Mouse (Mus musculus): ENCODE measurements around the gene Cd96. TPM values are rescaled to one million over a fixed set of nuclear protein-coding genes. Genes with fewer than 3 reads are reported as not detected.

The Cd96 gene
- total and polyA plus RNA-seq, 3 experiments, result not detected

DNA sequence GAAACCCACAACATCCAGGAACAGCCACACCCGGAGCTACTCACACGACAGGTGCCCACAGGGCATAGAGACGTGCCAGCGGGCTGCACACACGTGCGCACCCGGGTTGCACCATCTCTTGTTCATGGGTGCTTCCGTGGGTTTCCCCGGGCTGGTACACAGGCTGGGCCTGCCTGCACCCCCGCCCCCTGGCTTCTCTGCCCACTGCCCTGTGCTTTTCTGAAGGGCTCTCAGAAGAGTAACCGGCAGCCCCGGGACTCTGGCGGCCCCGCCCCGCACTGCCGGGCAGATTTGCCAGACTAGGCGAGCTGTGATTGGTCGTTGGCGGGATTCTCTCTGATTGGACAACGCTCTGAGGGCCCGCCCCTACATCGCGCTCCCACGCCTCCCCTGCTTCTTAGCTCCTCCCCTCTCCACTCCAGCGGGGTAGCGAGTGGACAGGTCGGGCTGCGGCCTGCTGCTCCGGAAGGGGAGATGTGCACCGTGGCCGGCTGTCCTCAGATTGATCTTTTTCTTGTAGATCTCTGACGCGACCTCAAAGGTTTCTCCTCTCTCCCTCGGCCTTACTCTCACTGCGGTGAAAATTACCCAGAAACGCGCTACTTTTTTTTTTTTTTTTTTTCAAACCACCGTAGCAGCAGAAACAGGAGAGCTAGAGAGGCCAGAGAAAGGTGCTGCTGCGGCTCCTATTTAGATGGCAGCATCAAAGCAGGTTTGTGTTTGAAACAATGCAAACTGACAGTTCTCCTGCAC, 109.7 kb downstream of the Cd96 start, which contains the start of gene Plcxd2:
Plcxd2 (minus strand) TSS at position 66 of the 753 bp plus-strand sequence.
- Histone ChIP-seq H3K9ac (ENCODE audit: control insufficient read depth, low read depth, low read length, poor library complexity, severe bottlenecking) (no peak within 1 kb of the TSS), H3K9me3 (replicated peaks; ENCODE audit: insufficient read depth, low read length) (no peaks in the 10 kb centered on the region), H3K4me3 (ENCODE audit: control insufficient read depth in 1 of 2, insufficient read depth in 1 of 2, low read depth in 2 of 2, low read length in 2 of 2) (no peak within 1 kb of the TSS), H3K27me3 (ENCODE audit: control insufficient read depth in 1 of 2, insufficient read depth in 2 of 2, low read length in 2 of 2) (no peaks in the 10 kb centered on the region), H3K27ac (ENCODE audit: control insufficient read depth, low read depth, low read length) (no peak within 1 kb of the TSS), H3K36me3 (ENCODE audit: control insufficient read depth in 1 of 2, insufficient read depth in 2 of 2, low read length in 2 of 2) (no peaks in the 10 kb centered on the region), H3K79me2 (ENCODE audit: control insufficient read depth, insufficient read depth, low read length, poor library complexity) (no peaks in the 10 kb centered on the region), H3K4me1 (ENCODE audit: control insufficient read depth in 1 of 2, insufficient read depth in 2 of 2, low read length in 2 of 2) (no peaks in the 10 kb centered on the region)
- TF ChIP-seq KAT2A (conservative IDR thresholded peaks at IDR 0.05; ENCODE audit: low read depth, low read length) (no peak), RAD21 (IDR thresholded peaks at IDR 0.05; ENCODE audit: low read depth, low read length) (no peak), MAZ (IDR thresholded peaks at IDR 0.05; ENCODE audit: low read depth, low read length) (no peak), CHD1 (IDR thresholded peaks at IDR 0.05; ENCODE audit: low read depth, low read length) (no peak), NELFE (IDR thresholded peaks at IDR 0.05; ENCODE audit: low read depth, low read length) (no peak), HCFC1 (IDR thresholded peaks at IDR 0.05; ENCODE audit: low read depth, low read length) (no peak), ZC3H11A (IDR thresholded peaks at IDR 0.05; ENCODE audit: low read depth, low read length) (no peak)
- DNase-seq (ENCODE audit: low read depth, low spot score), result no peak

DNA sequence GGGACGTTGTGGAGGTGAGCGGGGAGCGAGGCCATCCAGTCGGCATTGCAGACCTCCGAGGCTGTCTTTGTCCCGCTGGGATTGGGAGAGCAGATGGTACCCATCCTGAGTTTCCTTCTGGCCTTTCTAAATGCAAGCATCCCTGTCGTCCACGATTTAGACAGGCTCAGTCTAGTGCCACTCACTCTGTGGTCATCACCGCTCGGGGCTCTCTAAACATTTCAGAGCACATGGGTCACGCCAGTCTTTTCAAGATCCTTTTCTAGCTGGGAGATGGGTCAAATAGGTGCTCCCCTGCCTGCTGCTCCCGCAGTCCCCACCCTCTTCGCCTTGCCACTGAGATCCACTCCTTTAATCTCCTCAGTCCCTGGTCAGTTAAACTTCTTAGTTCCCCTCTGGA, 110.3 kb downstream of the Cd96 start:
- Histone ChIP-seq H3K9me3 (replicated peaks; ENCODE audit: insufficient read depth, low read length) (no peaks in the 10 kb centered on the region), H3K79me2 (ENCODE audit: control insufficient read depth, insufficient read depth, low read length, poor library complexity) (no peaks in the 10 kb centered on the region), H3K27ac (ENCODE audit: control insufficient read depth, low read depth, low read length) (no peak overlapping the region), H3K4me1 (ENCODE audit: control insufficient read depth in 1 of 2, insufficient read depth in 2 of 2, low read length in 2 of 2) (no peaks in the 10 kb centered on the region), H3K4me3 (ENCODE audit: control insufficient read depth in 1 of 2, insufficient read depth in 1 of 2, low read depth in 2 of 2, low read length in 2 of 2) (no peak overlapping the region), H3K9ac (ENCODE audit: control insufficient read depth, low read depth, low read length, poor library complexity, severe bottlenecking) (no peak overlapping the region), H3K27me3 (ENCODE audit: control insufficient read depth in 1 of 2, insufficient read depth in 2 of 2, low read length in 2 of 2) (no peaks in the 10 kb centered on the region), H3K36me3 (ENCODE audit: control insufficient read depth in 1 of 2, insufficient read depth in 2 of 2, low read length in 2 of 2) (no peaks in the 10 kb centered on the region)
- no peak for TF ChIP-seq ELF1 (IDR thresholded peaks at IDR 0.05; ENCODE audit: low read depth, low read length)
- no peak for TF ChIP-seq TAL1 (IDR thresholded peaks at IDR 0.05; ENCODE audit: low read length)
- TF ChIP-seq SIN3A (IDR thresholded peaks at IDR 0.05; ENCODE audit: low read length), result no peak
- TF ChIP-seq TBP (IDR thresholded peaks at IDR 0.05; ENCODE audit: low read depth, low read length), result no peak
- TF ChIP-seq CHD1 (IDR thresholded peaks at IDR 0.05; ENCODE audit: low read depth, low read length), result no peak
- TF ChIP-seq ZKSCAN1 (IDR thresholded peaks at IDR 0.05; ENCODE audit: low read depth, low read length), result no peak
- TF ChIP-seq MAFK (IDR thresholded peaks at IDR 0.05; ENCODE audit: borderline replicate concordance, low read depth, low read length), result no peak
- TF ChIP-seq NRF1 (IDR thresholded peaks at IDR 0.05; ENCODE audit: insufficient read depth, low read depth, low read length, poor library complexity, severe bottlenecking), result no peak
- no peak for TF ChIP-seq ZC3H11A (IDR thresholded peaks at IDR 0.05; ENCODE audit: low read depth, low read length)
- no peak for DNase-seq (ENCODE audit: low read depth, low spot score)

All from MEL (cell line).